Mouse (Mus musculus): ENCODE data around the gene Dram1. TPM values are rescaled to one million over a fixed set of nuclear protein-coding genes. Genes with fewer than 3 reads are reported as not detected.

The Dram1 gene
- total RNA-seq, 2 experiments from 2014 or later, result 0.87 to 1.5 TPM

- no peak for DNase-seq (ENCODE audit: low spot score in 2 of 2)
Measured at GRCm38 (mm10) chr10:88295091-88295490, 83.8 kb downstream of the Dram1 start.

GRCm38 (mm10) chr10:88288061-88288460 lies 90.8 kb downstream of the Dram1 start:
- no peak for DNase-seq (ENCODE audit: low spot score in 2 of 2)

- DNase-seq (ENCODE audit: low spot score in 2 of 2), result no peak
Measured at GRCm38 (mm10) chr10:88287261-88287660, 91.6 kb downstream of the Dram1 start.

GRCm38 (mm10) chr10:88284343-88284990 lies 94.4 kb downstream of the Dram1 start:
- no peak for DNase-seq (ENCODE audit: low spot score in 2 of 2)

GRCm38 (mm10) chr10:88281699-88282098 lies 97.2 kb downstream of the Dram1 start:
- DNase-seq (ENCODE audit: low spot score in 2 of 2), result no peak

GRCm38 (mm10) chr10:88274045-88274444 lies 104.8 kb downstream of the Dram1 start:
- no peak for DNase-seq (ENCODE audit: low spot score in 2 of 2)

Other genes starting within 250 kb of the Dram1 start
- gene Parpbp, start 232.1 kb downstream of the Dram1 start, total RNA-seq (2021), result 1 to 10 TPM; 2.1 to 2.4 TPM
- 1 to 10 TPM; 8.0 to 8.8 TPM for gene Nup37, start 232.1 kb downstream of the Dram1 start, total RNA-seq (2021)
- 10 to 100 TPM; 24.4 to 26.1 TPM for gene Washc3, start 178.0 kb downstream of the Dram1 start, total RNA-seq (2021)
- 10 to 100 TPM; 86.3 to 93.5 TPM for gene Gnptab, start 52 bp upstream of the Dram1 start, total RNA-seq (2021)
- under 1 TPM; 0.60 to 0.64 TPM for gene Sycp3, start 80.5 kb upstream of the Dram1 start, total RNA-seq (2021)
- 10 to 100 TPM; 30.4 to 31.4 TPM for gene Chpt1, start 125.0 kb upstream of the Dram1 start, total RNA-seq (2021)
- gene Mybpc1, start 226.1 kb upstream of the Dram1 start, total RNA-seq (2021), result 1 to 10 TPM; 1.0 to 1.8 TPM

Measured in layer of hippocampus, postnatal 10 days (tissue).